In the genomic region with DNA sequence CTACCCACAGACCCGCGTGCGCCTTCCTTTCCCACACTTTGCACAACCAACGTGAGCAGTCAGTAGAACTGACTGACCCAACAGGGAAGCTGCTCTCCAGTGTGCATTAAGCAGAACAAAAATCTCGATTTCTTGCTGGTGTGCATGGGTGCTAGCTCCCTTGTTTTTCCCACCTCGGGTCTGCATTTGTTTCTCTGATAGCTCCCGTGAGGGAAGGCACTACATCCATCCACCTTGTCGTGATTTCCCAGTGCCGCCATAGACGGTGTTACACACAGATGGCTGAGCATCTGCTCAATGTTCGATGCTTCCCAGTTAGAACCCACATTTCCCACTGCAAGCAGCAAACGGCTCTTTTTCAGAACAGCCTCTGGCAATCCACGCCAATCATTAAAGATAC, we compare ENCODE assay signal across 20 mouse cellular contexts. TPM values are rescaled to one million over a fixed set of nuclear protein-coding genes. Genes with fewer than 3 reads are reported as not detected.
DNase-seq lines count a peak whose midpoint lies in the region; ATAC-seq and TF ChIP-seq lines count a peak whose summit lies in the region.
"Had no signal": no experiment of that assay in that cellular context is flagged by ENCODE, and none has a peak within 500 bp of the region (broad histone marks: within the 10 kb centered on the region; RNA-seq: fewer than 3 reads in every experiment).

No protein-coding gene starts in this region.

- DNase-seq in forebrain, postnatal 0 days, result no peak
- no peak for DNase-seq in liver, embryonic 11.5 days (ENCODE audit: low spot score)
- peak; percentile 35 to 62 for DNase-seq in layer of hippocampus, adult 18-20 months (ENCODE audit: low spot score in 2 of 2)
- peak; percentile 38 to 39 for DNase-seq in layer of hippocampus, postnatal 36 days
- DNase-seq in Muller cell, postnatal 12 days (ENCODE audit: inconsistent ontology term), result no peak
- DNase-seq: gastrocnemius, postnatal 14 days; heart, adult 18-20 months; heart, postnatal 36 days; kidney, postnatal 4 days; lung, adult 2 months; midbrain, embryonic 14.5 days had no signal

- ATAC-seq in forebrain, embryonic 15.5 days (replicated peaks), result no peak
- ATAC-seq in forebrain, postnatal 0 days, result no peak
- ATAC-seq in liver, embryonic 12.5 days, result no peak
- no peak for ATAC-seq in liver, embryonic 11.5 days (replicated peaks; ENCODE audit: low FRiP score)

- peak overlapping the region; percentile 17 for H3K27ac ChIP-seq in forebrain, embryonic 15.5 days (replicated peaks)
- H3K27ac ChIP-seq in forebrain, postnatal 0 days (ENCODE audit: low read depth, low read length), result no peak overlapping the region
- H3K27ac ChIP-seq in liver, embryonic 12.5 days, result 0 out of 2 replicates have a peak overlapping the region, but pooled peaks have one; percentile 31
- H3K27ac ChIP-seq in liver, embryonic 11.5 days (ENCODE audit: low read depth, low read length), result no peak overlapping the region
- H3K27ac ChIP-seq: embryonic facial prominence, embryonic 10.5 days; hindbrain, embryonic 15.5 days; intestine, embryonic 15.5 days; kidney, embryonic 15.5 days; limb, embryonic 15.5 days had no signal

- H3K9ac ChIP-seq in forebrain, embryonic 15.5 days (replicated peaks), result no peak overlapping the region
- H3K9ac ChIP-seq in forebrain, postnatal 0 days, result no peak overlapping the region
- H3K9ac ChIP-seq in liver, embryonic 12.5 days, result no peak overlapping the region
- no peak overlapping the region for H3K9ac ChIP-seq in liver, embryonic 11.5 days (ENCODE audit: low read depth, low read length)
- H3K9ac ChIP-seq: hindbrain, embryonic 15.5 days; intestine, embryonic 15.5 days; kidney, embryonic 15.5 days; limb, embryonic 15.5 days had no signal

- no peaks in the 10 kb centered on the region for H3K36me3 ChIP-seq in forebrain, embryonic 15.5 days
- no peaks in the 10 kb centered on the region for H3K36me3 ChIP-seq in forebrain, postnatal 0 days (ENCODE audit: insufficient read depth)
- no peaks in the 10 kb centered on the region for H3K36me3 ChIP-seq in liver, embryonic 12.5 days
- H3K36me3 ChIP-seq in liver, embryonic 11.5 days (ENCODE audit: control insufficient read depth, insufficient read depth, low read length), result no peaks in the 10 kb centered on the region
- H3K36me3 ChIP-seq: embryonic facial prominence, embryonic 10.5 days; hindbrain, embryonic 15.5 days; intestine, embryonic 15.5 days; kidney, embryonic 15.5 days; limb, embryonic 15.5 days had no signal

- H3K27me3 ChIP-seq in forebrain, embryonic 15.5 days, result no peaks in the 10 kb centered on the region
- no peaks in the 10 kb centered on the region for H3K27me3 ChIP-seq in forebrain, postnatal 0 days (ENCODE audit: insufficient read depth, low read length)
- H3K27me3 ChIP-seq in liver, embryonic 12.5 days (replicated peaks), result no peaks in the 10 kb centered on the region
- no peaks in the 10 kb centered on the region for H3K27me3 ChIP-seq in liver, embryonic 11.5 days (replicated peaks; ENCODE audit: control insufficient read depth, insufficient read depth, low read length)
- H3K27me3 ChIP-seq: hindbrain, embryonic 15.5 days; intestine, embryonic 15.5 days; kidney, embryonic 15.5 days; limb, embryonic 15.5 days had no signal

- 77% methylated on average over 13 of the region's 13 CpGs for WGBS in forebrain, embryonic 15.5 days
- WGBS in forebrain, postnatal 0 days, result 74% methylated on average over 13 of the region's 13 CpGs
- WGBS in liver, embryonic 12.5 days (ENCODE audit: insufficient replicate concordance), result 81% methylated on average over 13 of the region's 13 CpGs
- 89% methylated on average over 13 of the region's 13 CpGs for WGBS in liver, embryonic 11.5 days

- 0 out of 2 replicates have a peak, but pooled peaks cover 5% of the 10 kb centered on the region for H3K4me1 ChIP-seq in forebrain, embryonic 15.5 days
- no peaks in the 10 kb centered on the region for H3K4me1 ChIP-seq in forebrain, postnatal 0 days (ENCODE audit: insufficient read depth)
- peaks cover 63% of the 10 kb centered on the region for H3K4me1 ChIP-seq in liver, embryonic 12.5 days
- peaks cover 16% of the 10 kb centered on the region for H3K4me1 ChIP-seq in liver, embryonic 11.5 days (replicated peaks; ENCODE audit: control insufficient read depth, insufficient read depth, low read length)
- H3K4me1 ChIP-seq: hindbrain, embryonic 15.5 days; intestine, embryonic 15.5 days had no signal

- no peak overlapping the region for H3K4me2 ChIP-seq in forebrain, embryonic 15.5 days (replicated peaks)
- H3K4me2 ChIP-seq in forebrain, postnatal 0 days (ENCODE audit: low read depth), result no peak overlapping the region
- no peak overlapping the region for H3K4me2 ChIP-seq in liver, embryonic 12.5 days
- no peak overlapping the region for H3K4me2 ChIP-seq in liver, embryonic 11.5 days
- H3K4me2 ChIP-seq: hindbrain, embryonic 15.5 days; intestine, embryonic 15.5 days; kidney, embryonic 15.5 days; limb, embryonic 15.5 days had no signal

- no peaks in the 10 kb centered on the region for H3K9me3 ChIP-seq in forebrain, embryonic 15.5 days
- H3K9me3 ChIP-seq in forebrain, postnatal 0 days (ENCODE audit: low read length), result no peaks in the 10 kb centered on the region
- H3K9me3 ChIP-seq in liver, embryonic 12.5 days (replicated peaks), result no peaks in the 10 kb centered on the region
- no peaks in the 10 kb centered on the region for H3K9me3 ChIP-seq in liver, embryonic 11.5 days (ENCODE audit: control insufficient read depth, low read length)
- H3K9me3 ChIP-seq: embryonic facial prominence, embryonic 10.5 days; hindbrain, embryonic 15.5 days; intestine, embryonic 15.5 days; kidney, embryonic 15.5 days; limb, embryonic 15.5 days; megakaryocyte, embryonic 14.5 days had no signal

- H3K4me3 ChIP-seq in forebrain, embryonic 15.5 days, result no peak overlapping the region
- H3K4me3 ChIP-seq in forebrain, postnatal 0 days (ENCODE audit: low read depth, low read length), result no peak overlapping the region
- H3K4me3 ChIP-seq in liver, embryonic 12.5 days, result no peak overlapping the region
- no peak overlapping the region for H3K4me3 ChIP-seq in liver, embryonic 11.5 days (ENCODE audit: low read depth, low read length)
- H3K4me3 ChIP-seq: embryonic facial prominence, embryonic 10.5 days; hindbrain, embryonic 15.5 days; intestine, embryonic 15.5 days; kidney, embryonic 15.5 days; limb, embryonic 15.5 days; megakaryocyte, embryonic 14.5 days; myocyte had no signal

- TF ChIP-seq CTCF in forebrain, postnatal 0 days (IDR thresholded peaks at IDR 0.05; ENCODE audit: low read depth), result no peak

RNA-seq across cellular contexts. Expression of a gene that starts 16.5 kb away (rescaled TPM):
- 10.0 and 10.6 TPM in 2 replicates for polyA plus RNA-seq in forebrain, embryonic 15.5 days (2015; fragmentation: Nextera tagmentation; extraction: Ambion mirVana)
- 15.9 and 19.3 TPM in 2 replicates for total RNA-seq in forebrain, postnatal 0 days (2014; rRNA removed)
- polyA plus RNA-seq in forebrain, postnatal 0 days (2015; fragmentation: Nextera tagmentation; extraction: Ambion mirVana), result 6.0 and 7.7 TPM in 2 replicates
- 4.9 and 5.0 TPM in 2 replicates for polyA plus RNA-seq in liver, embryonic 12.5 days (2016; fragmentation: Nextera tagmentation; extraction: Ambion mirVana)
- 6.7 and 9.3 TPM in 2 replicates for polyA plus RNA-seq in liver, embryonic 11.5 days (2014; fragmentation: Nextera tagmentation; extraction: Ambion mirVana)
- total RNA-seq in layer of hippocampus, adult 18-20 months (2021), result 10 to 100 TPM in 1 of 2 experiments, 1 to 10 TPM in 1; 8.8 to 12.4 TPM
- 10 to 100 TPM; 10.9 to 12.7 TPM for total RNA-seq in layer of hippocampus, postnatal 36 days (2021)

Comparison
In these comparisons a context has a peak if more than half of its experiments do, and no peak if none do; other contexts are left out.
1. H3K27ac ChIP-seq: peak in forebrain, embryonic 15.5 days (single experiment) and liver, embryonic 12.5 days (single experiment); none in forebrain, postnatal 0 days (single experiment) and liver, embryonic 11.5 days (single experiment).
2. DNase-seq: peak in layer of hippocampus, adult 18-20 months (2 of 2) and layer of hippocampus, postnatal 36 days (2 of 2); none in forebrain, postnatal 0 days (single experiment), liver, embryonic 11.5 days (single experiment) and Muller cell, postnatal 12 days (single experiment).